Mouse (Mus musculus): ENCODE data around the gene Upf2.
"Not testable (repeated sequence)": the region's sequence is repeated elsewhere in the genome, so short reads cannot be mapped to it uniquely, and the experiment has no call there.

Upf2 gene

DNA sequence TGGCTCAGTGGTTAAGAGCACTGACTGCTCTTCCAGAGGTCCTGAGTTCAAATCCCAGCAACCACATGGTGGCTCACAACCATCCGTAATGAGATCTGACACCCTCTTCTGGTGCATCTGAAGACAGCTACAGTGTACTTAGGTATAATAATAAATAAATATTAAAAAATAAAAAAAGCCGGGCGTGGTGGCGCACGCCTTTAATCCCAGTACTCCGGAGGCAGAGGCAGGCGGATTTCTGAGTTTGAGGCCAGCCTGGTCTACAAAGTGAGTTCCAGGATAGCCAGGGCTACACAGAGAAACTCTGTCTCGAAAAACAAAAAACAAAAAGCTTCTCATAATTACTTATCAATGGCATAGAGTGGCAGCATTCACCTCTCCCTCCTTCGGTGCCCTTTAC is 1.4 kb upstream of the Upf2 start:
- not testable (repeated sequence) for DNase-seq (ENCODE audit: low spot score in 2 of 2)

DNA sequence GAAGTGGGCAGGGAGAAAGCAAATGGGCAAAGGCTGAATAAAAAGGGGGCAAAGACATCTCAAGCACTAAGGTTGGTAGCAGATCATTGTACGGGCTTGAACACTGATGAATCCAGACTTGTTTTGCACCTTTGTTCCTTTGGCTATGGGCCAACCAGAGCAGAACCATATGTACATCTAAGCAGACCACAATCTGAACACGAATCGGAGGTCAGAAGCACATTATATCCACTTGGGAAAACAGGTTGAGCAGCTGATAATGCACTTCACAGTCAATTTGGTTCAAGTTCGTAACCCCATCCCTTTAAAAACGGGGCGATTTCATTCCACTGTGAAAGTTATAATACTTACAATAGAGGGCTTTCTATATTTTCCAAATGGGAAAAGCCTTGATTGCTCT is 964 bp upstream of the Upf2 start:
- DNase-seq (ENCODE audit: low spot score in 2 of 2): no peak

DNA sequence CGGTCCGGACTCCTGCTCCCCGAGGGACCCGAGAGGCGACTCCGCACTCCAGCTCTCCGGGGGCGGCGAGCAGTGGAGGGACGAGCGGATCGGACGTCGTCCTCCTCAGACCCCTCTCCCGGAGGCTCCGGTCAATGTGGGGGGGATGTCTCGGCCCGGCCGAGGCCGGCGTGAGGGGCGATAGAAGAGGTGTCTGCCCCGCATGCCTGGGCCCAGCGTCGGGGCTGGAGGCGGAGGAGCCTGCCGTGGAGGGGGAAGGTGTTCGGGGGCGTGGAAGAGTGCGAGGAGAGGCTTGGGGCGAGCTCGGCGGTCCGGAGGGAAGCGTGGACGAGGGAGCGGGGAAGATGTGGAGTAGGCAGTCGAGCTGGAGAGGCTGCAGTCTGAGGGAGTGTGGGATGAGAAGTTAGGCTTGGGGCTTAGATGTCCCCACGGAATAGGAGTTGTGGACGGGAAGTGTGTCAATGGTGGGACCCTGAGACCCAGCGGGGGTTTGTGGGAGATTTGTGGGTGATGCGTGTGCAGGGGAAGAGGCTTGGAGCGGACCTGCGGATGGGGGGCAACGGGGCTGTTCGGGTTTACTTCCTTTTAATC is 447 bp downstream of the Upf2 start:
- no peak for DNase-seq (ENCODE audit: low spot score in 2 of 2)

- no peak for DNase-seq (ENCODE audit: low spot score in 2 of 2)
Observed at GRCm38 (mm10) chr2:5957705-5958104, 6.4 kb downstream of the Upf2 start.

DNA sequence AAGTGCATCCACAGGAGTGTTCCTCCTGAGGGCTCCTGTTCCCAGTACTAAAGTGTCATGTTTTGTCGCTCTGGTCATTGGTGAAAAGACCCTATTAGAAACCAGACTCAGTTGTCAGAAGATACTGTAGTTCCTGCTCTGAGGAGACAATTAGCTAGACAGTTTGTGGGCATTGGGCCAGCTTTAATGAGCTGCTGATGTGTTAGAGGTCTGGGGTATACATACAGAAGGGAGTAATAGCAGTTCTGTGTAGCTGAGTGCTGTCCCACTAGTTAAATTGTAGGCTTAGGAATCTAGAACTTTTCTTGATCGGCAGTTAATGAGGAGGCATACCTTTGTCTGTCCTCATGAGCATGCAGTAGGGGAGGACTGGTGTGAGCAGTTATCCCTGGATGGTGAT is 11.0 kb downstream of the Upf2 start:
- no peak for DNase-seq (ENCODE audit: low spot score in 2 of 2)

- not testable (repeated sequence) for DNase-seq (ENCODE audit: low spot score in 2 of 2)
Observed at GRCm38 (mm10) chr2:5963729-5964128, 12.5 kb downstream of the Upf2 start.

GRCm38 (mm10) chr2:5965972-5966371 is 14.7 kb downstream of the Upf2 start:
- no peak for DNase-seq (ENCODE audit: low spot score in 2 of 2)

DNA sequence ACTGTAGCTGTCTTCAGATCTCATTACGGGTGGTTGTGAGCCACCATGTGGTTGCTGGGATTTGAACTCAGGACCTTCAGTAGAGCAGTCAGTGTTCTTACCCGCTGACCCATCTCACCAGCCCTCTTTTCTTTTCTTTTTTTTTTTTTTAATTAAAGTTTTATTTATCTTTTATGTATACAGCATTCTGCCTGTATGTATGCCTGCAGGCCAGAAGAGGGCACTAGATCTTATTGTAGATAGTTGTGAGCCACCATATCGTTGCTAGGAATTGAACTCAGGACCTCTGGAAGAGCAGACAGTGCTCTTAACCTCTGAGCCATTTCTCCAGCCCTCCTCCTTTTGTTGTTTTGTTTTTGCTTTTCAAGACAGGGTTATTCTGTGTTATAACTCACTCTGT is 19.4 kb downstream of the Upf2 start:
- not testable (repeated sequence) for DNase-seq (ENCODE audit: low spot score in 2 of 2)

- no peak for DNase-seq (ENCODE audit: low spot score in 2 of 2)
Observed at GRCm38 (mm10) chr2:5977532-5977931, 26.3 kb downstream of the Upf2 start.

DNA sequence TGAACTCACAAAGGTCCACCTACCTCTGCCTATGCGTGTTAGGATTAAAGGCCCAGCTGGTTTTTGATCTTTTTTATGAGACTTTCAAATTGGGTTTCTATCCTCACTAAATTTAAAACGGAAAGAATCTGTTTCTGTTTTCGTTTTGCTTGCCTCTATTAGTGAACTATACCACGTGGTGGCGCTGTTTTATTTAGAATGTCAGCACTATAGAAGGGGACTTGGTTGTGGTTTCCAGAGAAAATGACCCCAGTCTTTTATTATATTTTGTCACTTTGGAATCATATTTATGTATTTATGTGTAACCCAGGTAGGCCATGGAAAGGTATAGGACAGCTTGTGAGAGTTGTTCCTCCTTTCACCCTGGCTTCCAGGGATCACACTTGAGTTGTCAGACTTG is 44.3 kb downstream of the Upf2 start:
- no peak for DNase-seq (ENCODE audit: low spot score in 2 of 2)

DNA sequence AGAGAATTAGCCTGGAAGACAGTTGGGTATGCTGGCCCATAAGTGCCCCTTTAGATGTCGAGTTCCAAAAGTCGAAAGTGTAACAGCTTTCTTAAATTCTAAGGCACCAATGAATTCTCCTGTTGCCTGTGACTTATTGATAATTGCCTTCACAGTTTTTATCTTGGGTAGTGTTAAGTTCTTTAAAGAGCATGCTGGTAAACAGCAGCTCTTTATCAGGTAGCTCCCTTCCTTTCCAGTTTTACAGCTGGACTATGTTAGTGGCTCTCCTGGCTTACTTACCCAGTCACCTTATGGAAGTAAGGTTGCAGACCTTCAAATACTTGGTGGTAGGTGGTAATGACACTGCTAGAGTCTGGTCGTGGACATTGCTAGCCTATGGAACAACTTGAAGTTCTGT is 52.7 kb downstream of the Upf2 start:
- DNase-seq (ENCODE audit: low spot score in 2 of 2): no peak

DNA sequence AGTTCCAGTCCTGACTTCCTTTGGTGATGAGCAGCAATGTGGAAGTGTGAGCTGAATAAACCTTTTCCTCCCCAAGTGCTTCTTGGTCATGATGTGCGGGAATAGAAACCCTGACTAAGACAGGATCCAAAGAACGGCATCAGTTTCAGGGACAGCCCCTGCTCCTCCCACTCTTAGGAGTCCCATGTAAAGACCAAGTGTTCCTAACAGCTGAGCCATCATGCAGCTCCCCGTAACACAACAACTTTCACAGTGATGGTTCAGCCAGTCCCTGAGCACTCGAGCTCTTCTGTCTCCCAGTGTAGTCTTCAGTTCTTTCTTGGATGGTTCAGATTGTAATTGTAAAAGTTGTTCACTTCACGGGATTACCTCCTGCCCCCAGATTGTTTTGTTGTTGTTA is 63.3 kb downstream of the Upf2 start:
- DNase-seq (ENCODE audit: low spot score in 2 of 2): no peak

- DNase-seq (ENCODE audit: low spot score in 2 of 2): not testable (repeated sequence)
Observed at GRCm38 (mm10) chr2:6015182-6015581, 63.9 kb downstream of the Upf2 start.

GRCm38 (mm10) chr2:6020570-6020969 is 69.3 kb downstream of the Upf2 start:
- no peak for DNase-seq (ENCODE audit: low spot score in 2 of 2)

DNA sequence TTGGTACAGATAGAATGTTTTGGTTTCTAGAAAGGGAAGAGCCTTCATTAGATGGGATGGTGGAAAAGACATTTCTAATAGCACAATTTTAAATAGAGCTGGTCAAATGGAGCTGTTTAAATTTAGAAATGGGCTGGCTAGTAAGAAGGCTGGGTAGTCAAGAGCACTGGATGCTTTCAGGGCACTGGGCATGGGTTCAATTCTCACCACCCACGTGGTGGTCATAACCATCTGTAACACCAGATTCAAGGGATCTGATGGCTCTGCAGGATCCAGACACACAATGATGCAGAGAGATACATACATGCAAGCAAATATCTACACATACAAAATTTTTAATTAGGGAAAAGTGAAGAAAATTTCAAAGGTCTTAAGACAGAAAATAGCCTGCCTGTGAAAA is 91.4 kb downstream of the Upf2 start:
- DNase-seq (ENCODE audit: low spot score in 2 of 2): no peak

DNA sequence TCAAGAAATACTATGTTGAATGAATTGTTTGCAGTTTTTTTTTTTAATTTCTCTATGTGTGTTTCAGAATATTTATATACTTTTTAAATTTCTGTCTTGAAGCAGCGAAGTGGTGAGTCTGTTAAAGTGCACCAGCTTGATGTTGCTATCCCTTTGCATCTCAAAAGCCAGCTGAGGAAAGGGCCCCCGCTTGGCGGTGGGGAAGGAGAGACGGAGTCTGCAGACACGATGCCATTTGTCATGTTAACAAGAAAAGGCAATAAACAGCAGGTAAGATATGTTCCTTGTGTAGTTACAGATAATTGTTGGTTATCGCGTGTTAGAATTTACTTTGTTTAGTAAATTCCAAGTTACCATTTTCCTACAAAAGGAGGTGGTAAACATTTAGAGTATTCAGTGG is 95.5 kb downstream of the Upf2 start:
- no peak for DNase-seq (ENCODE audit: low spot score in 2 of 2)

DNA sequence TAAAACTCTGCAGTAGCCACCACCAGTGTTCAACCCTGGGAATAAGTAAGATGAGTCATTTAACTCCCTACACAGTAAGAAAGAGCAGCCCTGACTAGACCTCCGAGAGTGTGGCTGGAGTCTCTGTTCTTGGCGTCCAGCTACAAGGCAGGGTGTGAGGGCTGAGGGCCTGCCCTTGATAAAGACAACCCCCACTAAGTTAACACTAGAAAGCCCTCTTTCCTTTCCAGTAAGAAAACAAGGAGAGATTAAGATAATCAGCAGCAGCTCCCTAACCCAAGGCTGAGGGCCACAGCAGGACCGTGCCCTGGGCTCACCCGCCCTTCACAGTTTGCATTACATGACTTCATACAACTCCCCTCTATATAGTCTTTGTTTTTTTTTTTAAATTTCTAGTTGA is 97.3 kb downstream of the Upf2 start:
- DNase-seq (ENCODE audit: low spot score in 2 of 2): no peak

- DNase-seq (ENCODE audit: low spot score in 2 of 2): no peak
Observed at GRCm38 (mm10) chr2:6049018-6049417, 97.7 kb downstream of the Upf2 start.

GRCm38 (mm10) chr2:6055466-6055865 is 104.2 kb downstream of the Upf2 start:
- no peak for DNase-seq (ENCODE audit: low spot score in 2 of 2)

- DNase-seq (ENCODE audit: low spot score in 2 of 2): no peak
Observed at GRCm38 (mm10) chr2:6056518-6056917, 105.2 kb downstream of the Upf2 start.

DNA sequence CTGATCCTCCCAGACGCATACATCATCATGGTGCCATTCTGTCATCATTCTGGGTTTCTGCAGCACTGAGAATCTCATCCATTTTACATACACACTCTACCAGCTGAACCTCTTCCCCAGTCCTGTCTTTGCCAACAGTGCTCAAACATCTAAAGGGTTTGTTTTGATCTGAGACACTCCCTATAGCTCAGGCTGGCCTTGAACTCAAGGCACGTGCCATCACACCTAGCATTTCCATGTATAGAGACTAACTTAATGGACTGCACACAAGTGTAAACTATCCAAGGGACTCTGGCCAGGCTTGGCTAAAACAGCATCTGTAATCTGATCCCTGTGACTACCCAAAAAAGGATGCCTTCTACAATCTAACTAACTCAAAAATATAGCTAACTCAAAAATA is 108.0 kb downstream of the Upf2 start:
- no peak for DNase-seq (ENCODE audit: low spot score in 2 of 2)

DNA sequence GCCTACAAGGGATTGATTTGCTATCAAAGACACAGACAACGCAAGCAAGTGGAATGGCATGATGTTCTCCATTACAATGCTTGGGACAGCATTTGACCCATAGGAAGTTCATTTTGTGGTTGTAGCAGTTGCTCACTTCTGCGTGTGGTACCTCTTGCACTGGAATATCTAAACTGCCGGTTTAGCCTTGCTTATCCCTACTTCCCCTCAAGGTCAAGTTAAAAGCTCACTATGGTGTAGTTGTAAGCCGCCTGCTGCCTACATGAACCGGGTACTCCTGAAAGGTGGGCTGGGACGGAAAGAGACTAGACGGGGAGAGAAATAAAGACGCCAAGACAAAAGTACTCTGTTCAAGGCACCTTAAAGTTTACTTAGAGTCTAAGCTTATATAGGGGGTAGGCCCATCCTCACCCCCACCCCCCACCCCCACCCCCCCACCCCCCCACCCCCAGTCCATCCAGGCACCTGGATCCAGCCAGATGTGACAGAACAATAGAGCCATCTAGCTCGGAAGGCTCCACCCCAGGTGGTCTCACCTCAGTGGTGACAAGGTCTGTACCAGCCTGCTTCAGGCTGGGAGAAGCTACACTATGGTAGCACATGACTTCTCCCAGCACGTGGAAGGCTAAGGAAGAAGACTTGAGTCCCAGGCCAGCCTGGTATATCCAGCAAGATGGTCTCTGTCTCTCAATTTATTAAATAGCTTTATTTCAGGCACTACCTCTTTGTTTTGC is 109.0 kb downstream of the Upf2 start:
- DNase-seq (ENCODE audit: low spot score in 2 of 2): no peak

DNA sequence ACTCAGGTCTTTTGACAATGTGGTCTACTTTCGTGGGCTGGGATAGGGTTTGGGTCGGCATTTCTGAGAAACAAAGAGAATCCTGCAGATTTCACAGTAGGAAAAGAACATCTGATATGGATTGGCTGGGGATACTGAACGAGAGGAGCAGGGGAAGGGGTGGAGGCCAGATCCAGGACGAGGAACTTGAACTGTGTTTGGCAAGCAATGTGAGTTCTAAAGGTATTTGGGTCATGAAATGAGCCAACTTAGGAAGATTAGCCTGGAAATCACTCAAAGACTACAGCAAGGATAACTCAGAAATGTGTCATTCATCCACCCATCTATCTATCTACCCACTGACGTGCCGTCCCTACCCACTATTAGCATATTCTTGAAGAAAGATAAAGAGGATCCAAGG is 116.1 kb downstream of the Upf2 start:
- no peak for DNase-seq (ENCODE audit: low spot score in 2 of 2)

DNA sequence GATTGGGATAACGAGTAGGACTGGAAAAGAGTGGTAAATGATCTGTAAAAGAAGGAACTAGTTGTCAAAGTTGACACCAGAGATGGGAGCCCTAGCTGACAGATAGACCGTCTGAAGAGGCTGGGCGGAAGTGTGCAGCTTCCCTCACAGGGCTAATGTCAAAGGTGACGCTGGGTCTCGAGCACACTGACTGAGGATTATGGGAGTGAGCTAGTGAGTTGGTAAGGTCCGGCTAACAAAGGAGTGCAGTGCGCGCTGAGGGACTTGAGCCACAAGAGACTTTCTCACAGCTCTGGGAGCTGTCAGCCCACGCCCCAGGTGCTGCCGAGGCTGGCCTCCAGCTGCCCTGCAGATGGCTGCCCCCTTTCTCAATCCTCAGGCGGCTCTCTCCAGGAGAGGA is 119.7 kb downstream of the Upf2 start:
- DNase-seq (ENCODE audit: low spot score in 2 of 2): no peak
